In the genomic region with DNA sequence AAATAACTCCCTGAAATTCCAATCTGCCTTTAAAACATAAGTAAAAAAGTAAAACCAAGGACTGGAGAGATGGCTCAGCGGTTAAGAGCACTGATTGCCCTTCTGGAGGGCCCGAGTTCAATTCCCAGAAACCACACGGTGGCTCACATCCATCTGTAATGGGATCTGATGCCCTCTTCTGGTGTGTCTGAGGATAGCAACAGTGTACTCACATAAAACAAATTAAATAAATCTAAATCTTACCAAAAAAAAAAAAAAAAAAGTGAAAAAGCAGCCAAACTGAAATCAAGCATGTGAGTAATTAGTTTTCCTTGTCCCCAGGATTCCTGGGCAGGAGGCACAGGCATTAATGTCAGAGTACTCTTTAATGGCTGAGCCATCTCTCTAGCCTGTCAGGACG, we compare ENCODE assay signal across 13 mouse cellular contexts. TPM values are rescaled to one million over a fixed set of nuclear protein-coding genes. Genes with fewer than 3 reads are reported as not detected.
DNase-seq lines count a peak whose midpoint lies in the region; ATAC-seq and TF ChIP-seq lines count a peak whose summit lies in the region.
"Had no signal": no experiment of that assay in that cellular context is flagged by ENCODE, and none has a peak within 500 bp of the region (broad histone marks: within the 10 kb centered on the region; RNA-seq: fewer than 3 reads in every experiment).

No protein-coding gene starts in this region.

- H3K4me3 ChIP-seq in heart, postnatal 0 days (ENCODE audit: low read depth, low read length), result peak overlapping the region; percentile 53
- 0 out of 2 replicates have a peak overlapping the region, but pooled peaks have one; percentile 63 for H3K4me3 ChIP-seq in liver, embryonic 15.5 days (replicated peaks)

- no peaks in the 10 kb centered on the region for H3K27me3 ChIP-seq in heart, postnatal 0 days (ENCODE audit: control insufficient read depth, insufficient read depth, low read length)
- peaks cover 15% of the 10 kb centered on the region for H3K27me3 ChIP-seq in liver, embryonic 15.5 days

- H3K36me3 ChIP-seq in heart, postnatal 0 days (replicated peaks; ENCODE audit: control insufficient read depth, insufficient read depth, low read length), result no peaks in the 10 kb centered on the region
- no peaks in the 10 kb centered on the region for H3K36me3 ChIP-seq in liver, embryonic 15.5 days (replicated peaks)
- H3K36me3 ChIP-seq: limb, embryonic 12.5 days had no signal

- no peak for ATAC-seq in heart, postnatal 0 days (ENCODE audit: insufficient read depth, low read depth)
- no peak for ATAC-seq in liver, embryonic 15.5 days (ENCODE audit: insufficient read depth)
- ATAC-seq in cerebellum, adult (ENCODE audit: insufficient number of reproducible peaks, low FRiP score, low TSS enrichment), result no peak

- WGBS in heart, postnatal 0 days, result 78% methylated on average over 4 of the region's 4 CpGs
- 67% methylated on average over 4 of the region's 4 CpGs for WGBS in liver, embryonic 15.5 days (ENCODE audit: insufficient replicate concordance)

- no peaks in the 10 kb centered on the region for H3K9me3 ChIP-seq in heart, postnatal 0 days (replicated peaks; ENCODE audit: control insufficient read depth, low read length)
- H3K9me3 ChIP-seq in liver, embryonic 15.5 days (replicated peaks), result no peaks in the 10 kb centered on the region
- H3K9me3 ChIP-seq: limb, embryonic 12.5 days had no signal

- no peak for TF ChIP-seq CTCF in heart, postnatal 0 days (IDR thresholded peaks at IDR 0.05; ENCODE audit: low read depth)

- H3K4me1 ChIP-seq in heart, postnatal 0 days (ENCODE audit: control insufficient read depth, insufficient read depth), result peaks cover 7% of the 10 kb centered on the region; the same call in 1 of the 2 replicates
- peaks cover 16% of the 10 kb centered on the region for H3K4me1 ChIP-seq in liver, embryonic 15.5 days (replicated peaks)

- intact Hi-C loops in heart, postnatal 25 days (cut with DNase I), result no loop called here
- intact Hi-C loops in left cerebral cortex, postnatal 25 days (cut with DNase I), result loop anchor here (5.0 kb wide), 1 partner anchor 56 kb away; a partner anchor contains a TSS

- no peak overlapping the region for H3K27ac ChIP-seq in heart, postnatal 0 days (ENCODE audit: low read depth)
- no peak overlapping the region for H3K27ac ChIP-seq in liver, embryonic 15.5 days (replicated peaks)
- H3K27ac ChIP-seq: hindbrain, embryonic 14.5 days; limb, embryonic 12.5 days had no signal

- H3K9ac ChIP-seq in heart, postnatal 0 days (replicated peaks; ENCODE audit: low read depth, low read length), result no peak overlapping the region
- no peak overlapping the region for H3K9ac ChIP-seq in liver, embryonic 15.5 days
- H3K9ac ChIP-seq: hindbrain, embryonic 14.5 days; limb, embryonic 12.5 days had no signal

- TF ChIP-seq EP300 in heart, postnatal 0 days (IDR thresholded peaks at IDR 0.05; ENCODE audit: low read depth), result no peak

- peak overlapping the region; percentile 72 for H3K4me2 ChIP-seq in heart, postnatal 0 days (ENCODE audit: low read depth, low read length)
- H3K4me2 ChIP-seq in liver, embryonic 15.5 days, result peak overlapping the region; percentile 90

- DNase-seq in heart, postnatal 0 days (ENCODE audit: low spot score), result no peak
- DNase-seq in heart, postnatal 25 days (ENCODE audit: low spot score), result no peak
- DNase-seq in 416B (ENCODE audit: low read depth) (peak; percentile 12), MN1 (ENCODE audit: low spot score) (peak; percentile 40)
- DNase-seq in left cerebral cortex, postnatal 25 days (ENCODE audit: low spot score in 2 of 2), result no peak
- DNase-seq: cerebellum, adult 11-12 months; thymus, postnatal 25 days had no signal

RNA-seq across cellular contexts. Expression of a gene that starts 1.3 kb away (rescaled TPM):
- 0.58 and 3.1 TPM in 2 replicates for total RNA-seq in heart, postnatal 0 days (2014; rRNA removed; ENCODE audit: low replicate concordance)
- 4.2 and 4.4 TPM in 2 replicates for polyA plus RNA-seq in heart, postnatal 0 days (2015; fragmentation: Nextera tagmentation; extraction: Ambion mirVana)
- 1 to 10 TPM; 2.8 TPM for total RNA-seq in heart, postnatal 25 days (2021)
- polyA plus RNA-seq in liver, embryonic 15.5 days (2015; fragmentation: Nextera tagmentation; extraction: Ambion mirVana), result 3.3 and 3.7 TPM in 2 replicates
- under 1 TPM; 0.30 to 0.41 TPM for total RNA-seq in left cerebral cortex, postnatal 25 days (2021)

RNA-seq across cellular contexts. Expression of a gene that starts 36.7 kb away (rescaled TPM):
- total RNA-seq in heart, postnatal 0 days (2014; rRNA removed; ENCODE audit: low replicate concordance), result 20.5 and 32.7 TPM in 2 replicates
- 16.0 TPM in 2 replicates for polyA plus RNA-seq in heart, postnatal 0 days (2015; fragmentation: Nextera tagmentation; extraction: Ambion mirVana)
- total RNA-seq in heart, postnatal 25 days (2021), result 10 to 100 TPM; 16.7 to 17.9 TPM
- 44.9 and 46.4 TPM in 2 replicates for polyA plus RNA-seq in liver, embryonic 15.5 days (2015; fragmentation: Nextera tagmentation; extraction: Ambion mirVana)
- total RNA-seq in left cerebral cortex, postnatal 25 days (2021), result 10 to 100 TPM; 19.8 to 21.4 TPM

RNA-seq across cellular contexts. Expression of a gene that starts 56.9 kb away (rescaled TPM):
- total RNA-seq in heart, postnatal 0 days (2014; rRNA removed; ENCODE audit: low replicate concordance), result 5.5 TPM in 1 of 2 replicates, not detected in the other
- polyA plus RNA-seq in heart, postnatal 0 days (2015; fragmentation: Nextera tagmentation; extraction: Ambion mirVana), result not detected in 2 replicates
- under 1 TPM in 1 of 2 experiments, not detected in 1; 0.22 TPM for total RNA-seq in heart, postnatal 25 days (2021)
- 0.06 TPM in 1 of 2 replicates, not detected in the other for polyA plus RNA-seq in liver, embryonic 15.5 days (2015; fragmentation: Nextera tagmentation; extraction: Ambion mirVana)
- total RNA-seq in left cerebral cortex, postnatal 25 days (2021), result 10 to 100 TPM; 22.3 to 28.8 TPM
- total RNA-seq: granulocyte monocyte progenitor cell, adult 5-6 weeks; monocyte, adult 5-6 weeks had no signal
- polyA plus RNA-seq: limb, embryonic 12.5 days had no signal

Comparison
In these comparisons a context has a peak if more than half of its experiments do, and no peak if none do; other contexts are left out.
1. DNase-seq: peak in 416B (single experiment) and MN1 (single experiment); none in heart, postnatal 0 days (single experiment), heart, postnatal 25 days (single experiment) and left cerebral cortex, postnatal 25 days (0 of 2).